Mouse (Mus musculus): Measurements from ENCODE around the gene Myo16. TPM values are rescaled to one million over a fixed set of nuclear protein-coding genes. Genes with fewer than 3 reads are reported as not detected.

Myo16 gene
- polyA plus RNA-seq, 1 experiment, result 0.08 TPM

DNA sequence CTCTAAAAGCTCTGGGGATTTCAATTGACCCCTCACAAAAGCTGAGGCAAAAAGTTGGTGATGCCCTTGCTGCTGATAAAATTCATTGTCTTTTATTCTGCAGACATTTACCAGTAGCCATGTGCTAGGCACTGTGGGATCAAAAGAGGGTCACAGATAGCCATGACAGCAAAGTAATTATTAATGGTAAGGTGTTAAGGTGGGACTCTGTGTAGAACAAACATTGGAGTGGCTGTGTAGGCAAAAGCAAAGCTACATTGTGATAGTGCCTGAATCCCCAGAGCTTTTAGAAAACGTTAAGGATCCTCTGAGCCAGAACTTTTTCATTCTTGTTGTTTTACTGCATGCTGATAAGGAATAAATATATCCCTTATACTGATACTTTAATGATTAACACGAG, 69.1 kb downstream of the Myo16 start:
- Histone ChIP-seq H3K4me3 (ENCODE audit: insufficient read depth, low read depth, low read length) (no peak overlapping the region), H3K27me3 (replicated peaks; ENCODE audit: control insufficient read depth, insufficient read depth, low read length) (no peaks in the 10 kb centered on the region), H3K4me1 (ENCODE audit: control insufficient read depth, insufficient read depth, low read length) (no peaks in the 10 kb centered on the region), H3K27ac (ENCODE audit: insufficient read depth, low read depth, low read length) (no peak overlapping the region), H3K36me3 (ENCODE audit: control insufficient read depth, insufficient read depth, low read length) (no peaks in the 10 kb centered on the region)
- TF ChIP-seq POLR2A (IDR thresholded peaks at IDR 0.05; ENCODE audit: low read depth, low read length) (no peak), CTCF (conservative IDR thresholded peaks at IDR 0.05; ENCODE audit: insufficient read depth, insufficient read length, low read depth, low read length) (no peak)
- no peak for DNase-seq
- WGBS, result 48% methylated on average over 2 of the region's 2 CpGs

DNA sequence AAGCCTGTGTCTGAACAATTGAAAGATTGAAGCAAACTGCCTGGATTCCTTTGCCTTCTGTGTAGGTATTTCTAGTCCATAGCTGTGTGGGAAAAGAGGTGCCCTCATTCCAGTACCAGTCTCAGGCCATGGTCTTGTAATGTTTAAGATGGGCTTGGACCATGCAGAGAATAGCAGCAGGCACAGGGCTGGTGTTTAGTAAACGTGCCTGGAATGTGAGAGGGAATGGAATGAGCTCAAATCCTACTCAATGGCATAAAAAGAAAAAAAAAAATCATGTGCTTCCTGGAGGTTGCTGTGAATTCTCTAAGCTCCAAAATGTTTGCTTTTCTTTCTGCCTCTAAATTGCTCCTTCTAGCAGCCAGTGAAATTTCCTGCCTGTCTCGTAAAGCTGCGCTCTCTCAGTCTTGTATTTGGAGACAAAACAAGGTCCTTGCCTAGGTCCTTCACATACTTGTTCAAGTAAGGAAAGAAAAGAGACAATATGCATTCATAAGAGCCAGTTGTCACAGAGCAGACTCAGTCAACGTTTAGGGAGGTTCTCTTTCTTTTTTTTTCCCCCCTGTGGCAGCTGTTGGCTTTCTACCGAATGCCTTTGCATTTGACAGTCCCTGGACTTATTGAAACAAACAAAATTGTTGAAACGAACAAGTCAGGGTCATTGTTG, 70.0 kb downstream of the Myo16 start:
- Histone ChIP-seq H3K4me3 (ENCODE audit: insufficient read depth, low read depth, low read length) (no peak overlapping the region), H3K27me3 (replicated peaks; ENCODE audit: control insufficient read depth, insufficient read depth, low read length) (no peaks in the 10 kb centered on the region), H3K36me3 (ENCODE audit: control insufficient read depth, insufficient read depth, low read length) (no peaks in the 10 kb centered on the region), H3K27ac (ENCODE audit: insufficient read depth, low read depth, low read length) (no peak overlapping the region), H3K4me1 (ENCODE audit: control insufficient read depth, insufficient read depth, low read length) (no peaks in the 10 kb centered on the region)
- TF ChIP-seq POLR2A (IDR thresholded peaks at IDR 0.05; ENCODE audit: low read depth, low read length), result no peak
- TF ChIP-seq CTCF (conservative IDR thresholded peaks at IDR 0.05; ENCODE audit: insufficient read depth, insufficient read length, low read depth, low read length), result no peak
- WGBS, result 35% methylated on average over 6 of the region's 6 CpGs
- no peak for DNase-seq

DNA sequence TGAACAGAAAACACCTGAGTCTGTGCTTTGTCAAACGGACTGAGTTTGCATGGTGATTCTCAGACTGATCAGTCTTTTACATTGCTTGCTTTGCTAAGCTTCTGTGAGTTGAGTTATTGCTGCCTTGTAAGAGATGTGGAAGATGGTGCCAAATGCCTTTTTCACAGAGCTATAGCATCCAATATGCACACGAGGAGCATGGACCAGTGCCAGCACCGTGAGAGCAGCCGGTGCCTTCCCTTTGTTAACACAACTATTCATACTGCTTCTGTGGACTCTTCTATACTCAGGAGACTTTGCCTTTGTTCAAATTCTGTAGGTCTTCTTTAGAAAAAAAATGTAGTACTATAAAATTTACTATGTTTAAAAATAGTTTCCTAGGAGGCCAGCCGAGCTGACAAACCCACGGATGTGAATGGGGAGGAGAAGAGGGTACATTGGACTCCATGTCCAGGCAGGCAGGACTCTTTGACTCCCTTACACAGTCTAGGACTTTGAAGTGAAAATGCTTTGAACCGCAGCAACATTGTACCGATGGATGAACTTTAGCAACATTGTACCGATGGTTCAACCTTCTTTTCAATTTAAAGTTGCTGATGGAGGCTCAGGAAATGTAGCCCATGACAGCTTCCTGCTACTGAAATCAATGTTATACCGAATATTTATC, 70.7 kb downstream of the Myo16 start:
- no peaks in the 10 kb centered on the region for H3K4me1 ChIP-seq (ENCODE audit: control insufficient read depth, insufficient read depth, low read length)
- no peaks in the 10 kb centered on the region for H3K27me3 ChIP-seq (replicated peaks; ENCODE audit: control insufficient read depth, insufficient read depth, low read length)
- no peak overlapping the region for H3K4me3 ChIP-seq (ENCODE audit: insufficient read depth, low read depth, low read length)
- no peak overlapping the region for H3K27ac ChIP-seq (ENCODE audit: insufficient read depth, low read depth, low read length)
- H3K36me3 ChIP-seq (ENCODE audit: control insufficient read depth, insufficient read depth, low read length), result no peaks in the 10 kb centered on the region
- WGBS, result 59% methylated on average over 10 of the region's 10 CpGs
- TF ChIP-seq POLR2A (IDR thresholded peaks at IDR 0.05; ENCODE audit: low read depth, low read length) (no peak), CTCF (conservative IDR thresholded peaks at IDR 0.05; ENCODE audit: insufficient read depth, insufficient read length, low read depth, low read length) (no peak)
- DNase-seq, result no peak

DNA sequence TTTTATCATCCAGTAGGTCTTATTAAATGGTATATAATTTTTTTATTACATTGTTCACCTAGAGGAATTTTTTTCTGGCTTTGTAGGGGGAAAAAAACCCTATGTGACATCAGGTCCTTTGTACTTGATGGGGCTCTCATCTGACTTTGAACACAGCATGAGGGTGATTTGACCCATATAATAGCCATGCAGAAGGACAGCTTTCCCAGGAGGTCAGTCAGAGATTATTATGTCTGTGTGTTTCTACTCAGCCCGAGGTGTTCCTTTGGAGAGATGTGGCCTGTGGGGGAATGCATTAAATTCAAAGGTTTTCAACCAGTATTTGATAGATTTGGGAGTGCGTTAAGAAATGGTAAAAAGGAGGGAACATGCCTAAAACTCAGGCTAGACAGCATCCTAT, 71.3 kb downstream of the Myo16 start:
- TF ChIP-seq CTCF (conservative IDR thresholded peaks at IDR 0.05; ENCODE audit: insufficient read depth, insufficient read length, low read depth, low read length) (no peak), POLR2A (IDR thresholded peaks at IDR 0.05; ENCODE audit: low read depth, low read length) (no peak)
- no peaks in the 10 kb centered on the region for H3K36me3 ChIP-seq (ENCODE audit: control insufficient read depth, insufficient read depth, low read length)
- no peak overlapping the region for H3K4me3 ChIP-seq (ENCODE audit: insufficient read depth, low read depth, low read length)
- DNase-seq, result no peak
- H3K27ac ChIP-seq (ENCODE audit: insufficient read depth, low read depth, low read length), result no peak overlapping the region
- H3K27me3 ChIP-seq (replicated peaks; ENCODE audit: control insufficient read depth, insufficient read depth, low read length), result no peaks in the 10 kb centered on the region
- 72% methylated on average over 2 of the region's 2 CpGs for WGBS
- no peaks in the 10 kb centered on the region for H3K4me1 ChIP-seq (ENCODE audit: control insufficient read depth, insufficient read depth, low read length)

DNA sequence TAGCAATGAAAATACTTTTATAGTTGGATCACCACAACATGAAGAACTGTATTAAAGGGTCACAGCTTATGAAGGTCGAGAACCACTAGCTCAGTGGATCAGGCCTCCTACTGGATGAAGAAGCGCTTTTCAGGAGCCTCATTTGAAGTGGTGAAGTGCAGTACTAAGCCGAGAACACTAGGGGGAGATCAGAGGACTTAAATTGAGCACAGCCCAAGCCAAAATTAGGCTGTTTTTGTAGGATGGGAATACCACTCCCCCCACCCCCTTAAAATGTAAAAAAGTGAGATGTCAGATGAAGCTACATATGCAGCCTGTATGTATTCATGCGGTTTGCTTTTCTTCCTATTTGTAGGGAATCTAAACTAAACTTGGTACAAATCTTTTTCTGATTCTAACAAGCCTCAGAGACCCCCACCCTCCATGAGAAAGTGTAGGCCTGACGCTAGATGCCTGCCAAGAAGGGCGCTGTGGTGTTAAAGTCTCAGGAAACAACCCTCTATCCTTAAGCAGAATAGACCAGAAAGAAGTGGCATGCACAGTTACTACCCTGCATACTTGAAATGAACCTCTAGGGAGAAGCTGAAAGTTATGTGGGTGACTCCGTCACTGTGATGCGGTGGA, 77.1 kb downstream of the Myo16 start:
- Histone ChIP-seq H3K27ac (ENCODE audit: insufficient read depth, low read depth, low read length) (no peak overlapping the region), H3K36me3 (ENCODE audit: control insufficient read depth, insufficient read depth, low read length) (no peaks in the 10 kb centered on the region), H3K4me3 (ENCODE audit: insufficient read depth, low read depth, low read length) (no peak overlapping the region), H3K27me3 (replicated peaks; ENCODE audit: control insufficient read depth, insufficient read depth, low read length) (no peaks in the 10 kb centered on the region), H3K4me1 (ENCODE audit: control insufficient read depth, insufficient read depth, low read length) (no peaks in the 10 kb centered on the region)
- TF ChIP-seq CTCF (conservative IDR thresholded peaks at IDR 0.05; ENCODE audit: insufficient read depth, insufficient read length, low read depth, low read length) (peak; percentile 54), POLR2A (IDR thresholded peaks at IDR 0.05; ENCODE audit: low read depth, low read length) (no peak)
- 54% methylated on average over 8 of the region's 8 CpGs for WGBS
- DNase-seq, result peak; percentile 44

DNA sequence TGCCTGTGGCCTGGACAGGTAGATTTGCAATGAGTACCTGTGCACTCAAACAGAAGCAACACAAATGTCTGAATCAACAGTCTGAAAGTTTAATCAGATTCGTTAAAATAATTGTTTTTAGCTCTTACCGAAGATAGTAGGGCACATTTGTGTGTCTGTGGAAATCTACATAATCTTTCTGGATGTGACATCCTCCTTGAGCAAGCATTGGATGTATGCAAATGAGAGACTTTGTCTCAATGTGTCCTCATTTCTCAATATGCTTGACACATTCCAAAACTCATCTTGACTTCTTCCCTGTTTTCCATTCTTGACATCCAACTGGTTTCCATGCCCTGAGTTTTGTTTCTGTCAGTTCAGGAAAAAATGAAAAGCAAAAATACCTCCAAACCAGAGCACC, 80.8 kb downstream of the Myo16 start:
- TF ChIP-seq CTCF (conservative IDR thresholded peaks at IDR 0.05; ENCODE audit: insufficient read depth, insufficient read length, low read depth, low read length) (no peak), POLR2A (IDR thresholded peaks at IDR 0.05; ENCODE audit: low read depth, low read length) (no peak)
- Histone ChIP-seq H3K4me1 (ENCODE audit: control insufficient read depth, insufficient read depth, low read length) (no peaks in the 10 kb centered on the region), H3K27ac (ENCODE audit: insufficient read depth, low read depth, low read length) (no peak overlapping the region), H3K27me3 (replicated peaks; ENCODE audit: control insufficient read depth, insufficient read depth, low read length) (no peaks in the 10 kb centered on the region), H3K36me3 (ENCODE audit: control insufficient read depth, insufficient read depth, low read length) (no peaks in the 10 kb centered on the region), H3K4me3 (ENCODE audit: insufficient read depth, low read depth, low read length) (no peak overlapping the region)
- WGBS, result 81% methylated on average over 2 of the region's 2 CpGs
- DNase-seq, result no peak

DNA sequence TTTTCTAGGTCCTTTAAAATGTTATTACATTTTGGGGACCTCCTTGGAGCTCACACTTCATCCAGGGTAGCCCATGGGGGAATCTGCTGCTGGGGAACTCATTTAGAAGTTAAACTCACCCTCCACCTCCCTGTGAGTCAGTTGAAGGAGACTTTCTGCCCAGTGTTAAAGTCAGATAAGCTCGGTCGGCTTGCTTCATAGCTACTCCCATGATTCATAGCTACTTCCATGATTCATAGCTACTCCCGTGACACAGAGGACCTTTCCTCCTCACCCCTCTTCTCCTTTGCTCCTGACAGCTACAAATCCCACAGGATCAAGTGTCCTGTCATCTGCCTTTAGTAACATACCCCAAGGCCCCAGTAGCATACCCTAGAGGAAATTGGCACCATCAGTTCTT, 89.6 kb downstream of the Myo16 start:
- Histone ChIP-seq H3K4me1 (ENCODE audit: control insufficient read depth, insufficient read depth, low read length) (no peaks in the 10 kb centered on the region), H3K27me3 (replicated peaks; ENCODE audit: control insufficient read depth, insufficient read depth, low read length) (no peaks in the 10 kb centered on the region), H3K36me3 (ENCODE audit: control insufficient read depth, insufficient read depth, low read length) (no peaks in the 10 kb centered on the region), H3K4me3 (ENCODE audit: insufficient read depth, low read depth, low read length) (no peak overlapping the region), H3K27ac (ENCODE audit: insufficient read depth, low read depth, low read length) (no peak overlapping the region)
- TF ChIP-seq POLR2A (IDR thresholded peaks at IDR 0.05; ENCODE audit: low read depth, low read length), result no peak
- TF ChIP-seq CTCF (conservative IDR thresholded peaks at IDR 0.05; ENCODE audit: insufficient read depth, insufficient read length, low read depth, low read length), result no peak
- DNase-seq, result no peak
- 25% methylated on average over 3 of the region's 3 CpGs for WGBS

Measured in kidney, adult 2 months (tissue).